Mouse (Mus musculus) lung, postnatal 0 days (tissue): Measurements from ENCODE around the gene Sult1c1. TPM values are rescaled to one million over a fixed set of nuclear protein-coding genes. Genes with fewer than 3 reads are reported as not detected.

Experiments used
- ATAC-seq: fragments of 200-750 bp; cut with Nextera tagmentation; 2 replicates; pipeline ENCODE4 v1.8.0; 2017; ENCODE audit warnings: moderate library complexity
- DNase-seq: peaks from one replicate; pipeline ENCODE4 v3.0.0-alpha.2; 2016; ENCODE audit warnings: low spot score
- H3K27ac ChIP-seq: fragments of 300-500 bp; sonication (generic); 2 replicates; pipeline ENCODE4 v1.5.1; 2014; ENCODE audit warnings: antibody characterized with exemption, mild to moderate bottlenecking, low read length, mixed read lengths
- H3K27me3 ChIP-seq: fragments of 300-500 bp; sonication (generic); replicated peaks from 2 replicates; pipeline ENCODE4 v1.6.1; 2014; ENCODE audit warnings: low read length, mixed read lengths; ENCODE audit not compliant: insufficient read depth
- H3K36me3 ChIP-seq: fragments of 300-500 bp; sonication (generic); 2 replicates; pipeline ENCODE4 v1.6.1; 2014; ENCODE audit warnings: low read length, mixed read lengths; ENCODE audit not compliant: insufficient read depth
- H3K4me1 ChIP-seq: fragments of 300-500 bp; sonication (generic); 2 replicates; pipeline ENCODE4 v1.6.1; 2014; ENCODE audit warnings: antibody characterized with exemption, low read depth, low read length, mixed read lengths; ENCODE audit not compliant: insufficient read depth
- H3K4me2 ChIP-seq: fragments of 300-500 bp; sonication (generic); replicated peaks from 2 replicates; pipeline ENCODE4 v1.6.1; 2014; ENCODE audit warnings: low read depth, mild to moderate bottlenecking, low read length, moderate library complexity, mixed read lengths
- H3K4me3 ChIP-seq: fragments of 300-500 bp; sonication (generic); 2 replicates; pipeline ENCODE4 v1.5.1; 2014; ENCODE audit warnings: low read depth, low read length
- H3K9ac ChIP-seq: fragments of 300-500 bp; sonication (generic); replicated peaks from 2 replicates; pipeline ENCODE4 v1.6.1; 2014; ENCODE audit warnings: low read depth, mild to moderate bottlenecking
- H3K9me3 ChIP-seq: fragments of 300-500 bp; sonication (generic); 2 replicates; pipeline ENCODE4 v1.6.1; 2016; ENCODE audit warnings: low read length, mixed read lengths
- CTCF ChIP-seq: IDR thresholded peaks from 2 replicates; pipeline ENCODE4 v1.5.1; 2016; ENCODE audit warnings: antibody characterized with exemption, mild to moderate bottlenecking
- EP300 ChIP-seq: IDR thresholded peaks from 2 replicates; pipeline ENCODE4 v1.6.1; 2016; ENCODE audit warnings: antibody characterized with exemption, mild to moderate bottlenecking, control low read depth
- WGBS: fragments of 180-500 bp; shearing (Covaris S2); extraction: QIAGEN DNeasy Blood & Tissue Kit; methylation state at CpG from one replicate; pipeline ENCODE4 v1.1.7; 2014; 5-methylcytosine and 5-hydroxymethylcytosine counted together
- polyA plus RNA-seq: library from polyadenylated mRNA; unstranded; fragments of >200 nt; fragmentation: Nextera tagmentation; extraction: Ambion mirVana; gene quantifications from 2 replicates; pipeline ENCODE4 v1.2.1, GENCODE M21; 2015

The Sult1c1 gene
- polyA plus RNA-seq, 1 experiment from 2014 or later, result not detected

- no peak overlapping the region for H3K27ac ChIP-seq
- H3K27me3 ChIP-seq, result no peaks in the 10 kb centered on the region
- H3K4me1 ChIP-seq, result no peaks in the 10 kb centered on the region
- H3K9ac ChIP-seq, result no peak overlapping the region
- no peaks in the 10 kb centered on the region for H3K9me3 ChIP-seq
- H3K4me2 ChIP-seq, result no peak overlapping the region
- 80% methylated on average over 8 of the region's 8 CpGs for WGBS
- H3K36me3 ChIP-seq, result no peaks in the 10 kb centered on the region
- H3K4me3 ChIP-seq, result no peak overlapping the region
- ATAC-seq (no peak), DNase-seq (no peak)
- TF ChIP-seq EP300 (no peak), CTCF (no peak)
These were observed 49.7 kb downstream of the Sult1c1 start for GRCm38 (mm10) chr17:53940726-53941125.

Other genes starting within 250 kb of the Sult1c1 start
- gene Sult1c2, start 144.3 kb downstream of the Sult1c1 start, polyA plus RNA-seq, result not detected in 2 replicates